Mouse (Mus musculus): ENCODE measurements around the gene AC124108.1.

- TF ChIP-seq MXI1 (IDR thresholded peaks at IDR 0.05; ENCODE audit: low read depth, low read length) (no peak), CTCF (conservative IDR thresholded peaks at IDR 0.05 in 1 of 2, IDR thresholded peaks at IDR 0.05 in 1 of 2; ENCODE audit: low read depth in 2 of 2, low read length in 2 of 2) (no peak), ZMIZ1 (IDR thresholded peaks at IDR 0.05; ENCODE audit: low read depth, low read length) (no peak), EP300 (IDR thresholded peaks at IDR 0.05; ENCODE audit: low read length) (no peak)
These were observed 48.2 kb upstream of the AC124108.1 start for GRCm38 (mm10) chr1:132143079-132143478.
